14 mouse cellular contexts compared by ENCODE assay signal in the genomic region with DNA sequence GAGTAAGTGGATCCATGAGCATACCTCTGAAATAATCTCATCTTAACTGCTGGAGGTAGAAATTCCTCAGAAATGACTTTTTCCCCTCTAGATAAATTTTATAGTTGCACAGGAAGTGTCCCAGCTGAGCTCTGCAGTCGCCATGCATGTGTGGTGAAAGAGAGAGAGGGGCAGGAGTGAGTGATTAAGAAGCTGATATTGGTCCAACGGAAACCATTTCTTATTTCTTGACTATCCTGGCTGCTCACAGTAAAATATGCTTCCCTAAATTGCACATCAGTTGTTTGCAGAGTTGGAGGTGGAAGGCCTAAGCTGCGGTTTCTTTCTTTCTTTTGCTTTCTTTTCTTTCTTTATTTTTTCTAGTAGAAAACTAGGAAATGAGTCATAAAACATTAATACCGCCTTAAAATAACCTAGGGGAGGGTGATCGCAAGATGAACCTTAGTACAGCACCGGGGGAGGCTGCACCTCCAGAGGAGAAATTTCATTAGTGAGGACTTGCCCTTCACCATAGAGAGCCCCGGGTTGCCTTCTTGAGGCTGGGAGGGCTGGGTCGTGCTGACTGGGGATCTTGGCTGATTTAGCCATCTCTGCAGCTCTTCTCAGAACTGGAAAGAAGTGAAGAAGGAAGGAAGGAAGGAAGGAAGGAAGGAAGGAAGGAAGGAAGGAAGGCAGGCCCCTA.
"Had no signal": no experiment of that assay in that cellular context is flagged by ENCODE, and none has a peak within 500 bp of the region (broad histone marks: within the 10 kb centered on the region; RNA-seq: fewer than 3 reads in every experiment).

No protein-coding gene starts in this region.

- H3K4me2 ChIP-seq: intestine, embryonic 15.5 days; liver, embryonic 13.5 days; neural tube, embryonic 12.5 days had no signal

- H3K27ac ChIP-seq: intestine, embryonic 15.5 days; layer of hippocampus, adult 2 months; liver, embryonic 13.5 days; midbrain, embryonic 10.5 days; neural tube, embryonic 12.5 days had no signal

- DNase-seq: kidney, adult 2 months; left cerebral cortex, postnatal 4 days; liver; liver, embryonic 13.5 days; liver, postnatal 0 days; lung, postnatal 36 days; midbrain, embryonic 14.5 days; thymus, adult 18-20 months; thymus, postnatal 14 days had no signal

- H3K4me3 ChIP-seq: intestine, embryonic 15.5 days; layer of hippocampus, adult 2 months; liver, embryonic 13.5 days; midbrain, embryonic 10.5 days; neural tube, embryonic 12.5 days had no signal

- H3K36me3 ChIP-seq: intestine, embryonic 15.5 days; liver, embryonic 13.5 days; midbrain, embryonic 10.5 days; neural tube, embryonic 12.5 days had no signal

- H3K4me1 ChIP-seq: intestine, embryonic 15.5 days; liver, embryonic 13.5 days; midbrain, embryonic 10.5 days; neural tube, embryonic 12.5 days had no signal

- H3K27me3 ChIP-seq: intestine, embryonic 15.5 days; liver, embryonic 13.5 days; neural tube, embryonic 12.5 days had no signal

- H3K9me3 ChIP-seq: intestine, embryonic 15.5 days; liver, embryonic 13.5 days; midbrain, embryonic 10.5 days; neural tube, embryonic 12.5 days had no signal

- H3K9ac ChIP-seq: intestine, embryonic 15.5 days; liver, embryonic 13.5 days; liver, postnatal 0 days; neural tube, embryonic 12.5 days had no signal

- ATAC-seq: intestine, embryonic 15.5 days; liver, postnatal 0 days; lung, postnatal 0 days had no signal
